Mouse (Mus musculus) heart, postnatal 10 days (tissue): ENCODE results near the gene Olfr1453. TPM values are rescaled to one million over a fixed set of nuclear protein-coding genes. Genes with fewer than 3 reads are reported as not detected.
"Not testable (repeated sequence)": the region's sequence is repeated elsewhere in the genome, so short reads cannot be mapped to it uniquely, and the experiment has no call there.

Experiments
- DNase-seq, 2 experiments: peaks; one replicate each; pipeline ENCODE4 v3.0.0; 2021
- intact Hi-C: fragments of 180-260 bp; cut with DNase I; formaldehyde crosslinking; loops from one replicate; pipeline ENCODE4 v1.15.1; 2025
- total RNA-seq, 2 experiments: library from RNA; stranded (reverse); gene quantifications; 2 replicates each; pipeline ENCODE4 v1.2.3; 2021

The Olfr1453 gene
- not detected for total RNA-seq

GRCm38 (mm10) chr19:13028227-13028626 lies at the start of gene Olfr1453:
Olfr1453 (minus strand) TSS chr19:13028327.
- intact Hi-C loops, result no loop called here
- DNase-seq, result no peak

- intact Hi-C loops, result no loop called here
- DNase-seq, result no peak
Observed at GRCm38 (mm10) chr19:13060310-13060709, 32.2 kb upstream of the Olfr1453 start, which contains the start of gene Olfr1454. Olfr1454 (plus strand) TSS chr19:13060610.

- intact Hi-C loops, result no loop called here
- DNase-seq, result no peak
Observed at GRCm38 (mm10) chr19:12994714-12995113, 33.4 kb downstream of the Olfr1453 start, which contains the start of gene Olfr1451. Olfr1451 (plus strand) TSS chr19:12995014.

DNA sequence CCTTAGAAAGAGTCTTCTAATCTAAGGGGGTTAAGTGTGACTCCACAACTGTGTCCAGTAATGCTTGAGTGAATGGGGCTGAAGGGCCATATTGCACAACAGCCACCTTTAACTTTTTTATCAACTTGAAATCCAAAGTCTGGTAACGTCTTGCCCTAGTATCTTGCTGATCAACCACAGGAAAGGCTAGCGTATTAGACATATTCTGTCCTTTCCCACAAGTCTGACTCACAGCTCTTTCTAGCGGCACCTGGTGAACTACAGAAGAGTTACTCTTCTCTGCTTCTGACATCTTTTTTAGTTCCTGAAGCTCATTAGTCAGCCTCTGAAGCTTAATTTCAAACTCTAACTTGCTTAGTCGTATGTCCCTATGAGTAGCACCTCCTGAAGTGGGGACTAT lies 35.8 kb downstream of the Olfr1453 start:
- DNase-seq, intact Hi-C loops: not testable (repeated sequence)

Other genes starting within 250 kb of the Olfr1453 start
- gene Zfp91, start 232.2 kb downstream of the Olfr1453 start, total RNA-seq, result 10 to 100 TPM; 76.3 to 76.4 TPM
- 1 to 10 TPM in 1 of 2 experiments, under 1 TPM in 1; 0.99 to 1.1 TPM for gene Lpxn, start 232.1 kb downstream of the Olfr1453 start, total RNA-seq
- gene Gm5244, start 181.6 kb downstream of the Olfr1453 start, total RNA-seq, result not detected
- not detected for gene Olfr1444, start 171.0 kb downstream of the Olfr1453 start, total RNA-seq
- gene Olfr1445, start 144.5 kb downstream of the Olfr1453 start, total RNA-seq, result not detected
- gene Olfr1446, start 134.8 kb downstream of the Olfr1453 start, total RNA-seq, result not detected
- not detected for gene Olfr1447, start 124.6 kb downstream of the Olfr1453 start, total RNA-seq
- gene Olfr1448, start 103.9 kb downstream of the Olfr1453 start, total RNA-seq, result not detected
- gene Olfr1449, start 97.5 kb downstream of the Olfr1453 start, total RNA-seq, result not detected
- gene Olfr1450, start 78.1 kb downstream of the Olfr1453 start, total RNA-seq, result not detected
- not detected for gene Olfr1451, start 33.3 kb downstream of the Olfr1453 start, total RNA-seq
- gene Olfr1454, start 32.3 kb upstream of the Olfr1453 start, total RNA-seq, result not detected
- gene Olfr1457, start 69.6 kb upstream of the Olfr1453 start, total RNA-seq, result not detected
- not detected for gene Olfr1458, start 78.4 kb upstream of the Olfr1453 start, total RNA-seq
- under 1 TPM; 0.02 to 0.05 TPM for gene Olfr1459, start 121.2 kb upstream of the Olfr1453 start, total RNA-seq
- not detected for gene Olfr1461, start 134.7 kb upstream of the Olfr1453 start, total RNA-seq
- not detected for gene Olfr1462, start 157.4 kb upstream of the Olfr1453 start, total RNA-seq
- not detected for gene Olfr1463, start 203.0 kb upstream of the Olfr1453 start, total RNA-seq